Mouse (Mus musculus) liver, embryonic 16.5 days (tissue): ENCODE measurements at regions not wholly inside any gene's neighbourhood (a gene's known extent, or its start where the extent isn't known, plus 50 kb on each side); places are given as distances from the start of the nearest gene placed in this dataset.

Experiments used
- ATAC-seq: fragments of 200-750 bp; cut with Nextera tagmentation; 2 replicates; pipeline ENCODE4 v1.8.0; 2017; ENCODE audit warnings: low read depth, mild to moderate bottlenecking, moderate number of reproducible peaks, moderate library complexity
- H3K27ac ChIP-seq: fragments of 300-500 bp; sonication (generic); 2 replicates; pipeline ENCODE4 v1.5.1; 2014; ENCODE audit warnings: mild to moderate bottlenecking, low read length
- H3K27me3 ChIP-seq: fragments of 300-500 bp; sonication (generic); 2 replicates; pipeline ENCODE4 v1.6.1; 2014; ENCODE audit warnings: low read depth, low read length, mixed read lengths; ENCODE audit not compliant: control insufficient read depth, insufficient read depth
- H3K36me3 ChIP-seq: fragments of 300-500 bp; sonication (generic); 2 replicates; pipeline ENCODE4 v1.6.1; 2014; ENCODE audit warnings: mild to moderate bottlenecking; ENCODE audit not compliant: control insufficient read depth, insufficient read depth
- H3K4me1 ChIP-seq: fragments of 300-500 bp; sonication (generic); 2 replicates; pipeline ENCODE4 v1.6.1; 2014; ENCODE audit warnings: low read depth, low read length, mixed read lengths; ENCODE audit not compliant: control insufficient read depth
- H3K4me2 ChIP-seq: fragments of 300-500 bp; sonication (generic); 2 replicates; pipeline ENCODE4 v1.6.1; 2014; ENCODE audit warnings: low read depth, low read length, mixed read lengths
- H3K4me3 ChIP-seq: fragments of 300-500 bp; sonication (generic); 2 replicates; pipeline ENCODE4 v1.5.1; 2014; ENCODE audit warnings: low read depth, mild to moderate bottlenecking, low read length
- H3K9ac ChIP-seq: fragments of 300-500 bp; sonication (generic); 2 replicates; pipeline ENCODE4 v1.6.1; 2014; ENCODE audit warnings: low read depth, low read length
- H3K9me3 ChIP-seq: fragments of 300-500 bp; sonication (generic); replicated peaks from 2 replicates; pipeline ENCODE4 v1.6.1; 2016; ENCODE audit warnings: low read length; ENCODE audit not compliant: control insufficient read depth
- WGBS: fragments of 180-500 bp; shearing (Covaris S2); extraction: QIAGEN DNeasy Blood & Tissue Kit; methylation state at CpG from one replicate; pipeline ENCODE4 v1.1.7; 2014; ENCODE audit not compliant: insufficient replicate concordance; 5-methylcytosine and 5-hydroxymethylcytosine counted together

DNA sequence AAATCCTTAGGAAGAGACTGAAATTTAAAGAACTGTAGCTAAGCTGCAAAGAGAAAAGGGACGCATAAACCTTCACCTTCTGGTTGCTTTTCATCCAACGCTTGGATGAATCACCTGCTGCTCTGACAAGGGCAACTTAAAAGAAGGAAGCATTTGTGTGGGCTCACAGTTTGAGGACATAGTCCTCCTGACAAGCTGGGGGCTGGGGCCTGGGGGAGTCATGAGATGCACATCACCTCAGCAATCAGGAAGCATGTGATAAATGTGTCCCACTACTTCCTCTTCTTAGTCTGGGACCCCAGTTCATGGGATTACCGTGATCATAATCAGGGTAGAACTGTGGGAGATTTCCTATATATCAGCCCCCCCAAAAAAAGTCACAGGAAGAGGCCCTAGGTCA is 107.8 kb upstream of the F13a1 start:
- H3K27ac ChIP-seq, result no peak overlapping the region
- no peak for ATAC-seq
- H3K4me3 ChIP-seq, result no peak overlapping the region
- no peak overlapping the region for H3K4me2 ChIP-seq
- no peaks in the 10 kb centered on the region for H3K27me3 ChIP-seq
- H3K4me1 ChIP-seq, result no peaks in the 10 kb centered on the region
- no peaks in the 10 kb centered on the region for H3K36me3 ChIP-seq
- H3K9me3 ChIP-seq, result no peaks in the 10 kb centered on the region
- WGBS, result 42% methylated on average over 3 of the region's 3 CpGs
- no peak overlapping the region for H3K9ac ChIP-seq

DNA sequence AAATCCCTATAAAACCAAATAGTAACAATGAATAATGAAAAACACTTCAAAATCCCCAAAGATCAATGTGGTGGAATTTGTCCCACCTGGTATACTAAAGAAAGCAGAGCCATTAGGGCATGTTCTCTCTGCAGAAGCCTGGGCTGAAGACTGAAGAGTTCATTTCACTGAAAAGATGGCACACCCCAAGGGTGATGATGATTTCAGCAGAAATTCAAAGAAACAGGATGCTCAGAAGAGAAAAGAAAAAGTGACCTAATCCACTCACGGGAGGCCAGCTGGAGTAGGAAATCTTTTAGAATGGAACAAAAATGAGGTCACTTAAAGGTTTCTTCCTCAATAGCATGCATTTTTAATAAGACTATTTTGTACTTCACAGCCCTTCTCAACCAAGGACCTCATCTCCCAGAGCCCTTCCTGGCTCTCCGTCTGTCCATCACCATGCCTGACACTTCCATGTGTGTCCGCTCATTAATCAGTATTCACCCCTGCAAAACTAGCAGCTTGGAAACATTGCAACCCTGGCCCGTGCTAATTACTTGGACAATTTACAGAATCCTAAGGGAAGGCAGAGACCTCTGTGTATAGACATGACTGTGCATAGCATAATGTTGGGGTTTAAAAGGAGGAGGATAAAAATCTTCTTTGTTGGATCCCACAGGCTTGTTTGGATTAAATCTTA is 101.9 kb upstream of the F13a1 start:
- H3K27ac ChIP-seq, result no peak overlapping the region
- no peak overlapping the region for H3K4me2 ChIP-seq
- WGBS, result 68% methylated on average over 4 of the region's 4 CpGs
- no peak overlapping the region for H3K4me3 ChIP-seq
- no peaks in the 10 kb centered on the region for H3K4me1 ChIP-seq
- ATAC-seq, result no peak
- H3K9ac ChIP-seq, result no peak overlapping the region
- no peaks in the 10 kb centered on the region for H3K9me3 ChIP-seq
- H3K36me3 ChIP-seq, result no peaks in the 10 kb centered on the region
- H3K27me3 ChIP-seq, result no peaks in the 10 kb centered on the region

DNA sequence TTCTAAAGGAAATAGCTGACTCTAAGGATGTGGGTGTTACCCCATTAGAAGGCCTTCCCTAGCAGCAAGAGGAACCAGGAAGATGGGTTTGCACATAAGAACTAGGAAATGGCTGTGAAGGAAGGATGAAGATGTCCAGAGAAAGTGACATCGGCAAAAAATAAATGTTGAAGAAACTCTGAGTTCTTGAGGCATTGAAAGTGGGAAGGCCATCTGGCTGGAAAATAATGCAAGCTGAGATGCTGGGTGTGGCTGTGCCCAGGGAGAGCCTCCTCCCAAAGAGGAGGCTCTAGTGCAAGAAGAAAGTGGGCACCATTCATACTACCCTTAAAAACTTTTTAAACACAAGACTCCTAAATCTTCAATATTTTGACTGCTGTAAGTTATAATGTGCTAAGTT is 99.9 kb upstream of the F13a1 start:
- no peak overlapping the region for H3K4me3 ChIP-seq
- no peaks in the 10 kb centered on the region for H3K27me3 ChIP-seq
- no peak for ATAC-seq
- no peak overlapping the region for H3K27ac ChIP-seq
- no peaks in the 10 kb centered on the region for H3K9me3 ChIP-seq
- no peak overlapping the region for H3K9ac ChIP-seq
- 38% methylated on average over 1 of the region's 1 CpGs for WGBS
- H3K4me2 ChIP-seq, result no peak overlapping the region
- no peaks in the 10 kb centered on the region for H3K4me1 ChIP-seq
- H3K36me3 ChIP-seq, result no peaks in the 10 kb centered on the region

DNA sequence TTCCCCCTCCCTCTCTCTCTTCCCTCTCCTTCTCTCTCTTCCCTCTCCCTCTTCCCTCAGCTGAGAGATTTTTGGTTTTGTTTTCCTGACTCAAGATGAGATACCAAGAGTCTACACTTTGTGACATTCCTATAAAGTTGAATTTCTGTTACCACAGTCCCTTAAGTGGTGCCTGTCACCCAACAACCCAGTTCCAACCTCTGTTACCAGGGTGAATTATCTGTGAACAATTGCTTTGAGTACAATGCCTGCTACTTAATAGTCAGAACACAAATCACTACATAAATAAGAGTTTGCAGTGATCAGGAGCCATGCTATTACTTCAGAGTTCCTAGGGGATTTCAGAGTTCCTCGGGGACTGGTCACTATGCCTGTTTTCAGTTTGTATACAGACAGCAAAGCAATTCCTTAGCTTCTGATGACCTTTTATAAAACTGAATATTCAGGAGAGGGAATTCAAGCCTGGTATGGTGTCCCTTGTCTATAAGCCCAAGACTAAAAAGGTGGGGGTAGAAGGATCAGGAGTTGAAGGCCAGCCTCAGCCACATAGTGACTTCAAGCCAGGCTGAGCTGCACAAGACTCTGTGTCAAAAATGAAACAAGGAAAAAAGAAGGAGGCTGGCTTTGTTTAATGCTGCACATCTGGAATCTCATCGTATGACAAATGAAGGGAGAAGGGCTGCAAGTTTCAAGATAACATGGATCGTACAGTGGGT is 99.2 kb upstream of the F13a1 start:
- no peak for ATAC-seq
- Histone ChIP-seq H3K4me3 (no peak overlapping the region), H3K36me3 (no peaks in the 10 kb centered on the region), H3K4me2 (no peak overlapping the region), H3K9ac (no peak overlapping the region), H3K27ac (no peak overlapping the region), H3K4me1 (no peaks in the 10 kb centered on the region), H3K27me3 (no peaks in the 10 kb centered on the region), H3K9me3 (no peaks in the 10 kb centered on the region)
- WGBS, result 60% methylated on average over 3 of the region's 3 CpGs

DNA sequence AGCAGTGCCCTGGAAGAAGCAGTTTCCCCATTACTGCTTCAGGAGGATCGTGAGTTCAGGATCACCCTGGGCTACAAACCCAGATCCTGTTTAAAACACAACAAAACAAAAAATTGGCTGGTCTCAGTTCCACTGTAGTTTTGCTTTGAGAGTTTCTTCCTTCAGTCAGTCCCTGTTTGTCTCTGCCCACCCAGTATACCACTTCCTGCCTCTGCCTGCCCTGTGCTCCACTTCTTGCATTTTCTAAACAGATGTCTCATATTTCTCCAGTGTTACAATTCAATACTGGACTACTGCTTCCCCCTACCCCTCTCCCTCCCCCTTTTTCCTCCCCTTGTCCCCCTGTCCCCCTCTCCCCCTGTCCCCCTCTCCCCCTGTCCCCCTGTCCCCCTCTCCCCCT is 98.6 kb upstream of the F13a1 start:
- WGBS, result 46% methylated on average over 1 of the region's 1 CpGs
- H3K4me2 ChIP-seq, result no peak overlapping the region
- no peak overlapping the region for H3K27ac ChIP-seq
- H3K9ac ChIP-seq, result no peak overlapping the region
- no peaks in the 10 kb centered on the region for H3K27me3 ChIP-seq
- ATAC-seq, result no peak
- H3K36me3 ChIP-seq, result no peaks in the 10 kb centered on the region
- no peaks in the 10 kb centered on the region for H3K4me1 ChIP-seq
- H3K9me3 ChIP-seq, result no peaks in the 10 kb centered on the region
- no peak overlapping the region for H3K4me3 ChIP-seq

DNA sequence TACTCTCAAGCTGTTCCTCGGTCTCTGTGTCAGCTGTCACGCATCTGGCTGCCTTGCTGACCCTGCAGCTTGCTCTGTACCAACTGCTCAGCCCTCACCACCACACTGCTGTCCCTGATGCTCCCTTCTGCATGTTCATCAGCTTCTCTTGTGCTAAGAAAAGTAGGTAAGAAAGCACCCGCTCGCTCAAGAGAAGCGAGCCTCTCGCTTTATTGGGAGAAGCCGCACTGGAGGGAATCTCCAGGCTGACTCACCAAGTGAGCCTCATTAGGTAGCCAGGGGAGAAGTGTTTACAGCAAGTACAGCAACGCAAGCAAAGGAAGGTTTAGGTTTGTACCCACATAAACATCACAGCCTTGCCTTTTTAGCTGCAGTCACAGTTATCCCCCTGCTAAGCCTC is 97.7 kb upstream of the F13a1 start:
- no peaks in the 10 kb centered on the region for H3K4me1 ChIP-seq
- H3K4me3 ChIP-seq, result no peak overlapping the region
- no peaks in the 10 kb centered on the region for H3K9me3 ChIP-seq
- no peaks in the 10 kb centered on the region for H3K36me3 ChIP-seq
- H3K27ac ChIP-seq, result no peak overlapping the region
- 74% methylated on average over 8 of the region's 8 CpGs for WGBS
- H3K27me3 ChIP-seq, result no peaks in the 10 kb centered on the region
- H3K4me2 ChIP-seq, result no peak overlapping the region
- no peak overlapping the region for H3K9ac ChIP-seq
- ATAC-seq, result no peak

DNA sequence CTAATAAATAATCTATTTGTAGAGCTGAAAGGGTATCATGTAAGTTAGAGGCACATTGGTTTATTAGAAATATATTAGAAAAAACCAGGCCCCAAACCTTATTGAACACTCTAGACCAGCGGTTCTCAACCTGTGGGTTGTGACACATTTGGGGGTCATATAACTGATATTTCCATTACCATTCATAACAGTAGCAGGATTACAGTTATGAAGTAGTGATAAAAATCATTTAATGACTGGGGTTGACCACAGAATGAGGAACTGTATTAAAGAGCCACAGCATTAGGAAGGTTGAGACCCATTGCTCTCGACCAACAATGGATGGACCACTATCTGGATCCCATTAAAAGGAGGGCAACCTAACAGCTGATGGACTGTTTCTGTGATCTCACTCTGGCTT is 92.8 kb upstream of the F13a1 start:
- no peak overlapping the region for H3K9ac ChIP-seq
- WGBS, result 42% methylated on average over 2 of the region's 2 CpGs

DNA sequence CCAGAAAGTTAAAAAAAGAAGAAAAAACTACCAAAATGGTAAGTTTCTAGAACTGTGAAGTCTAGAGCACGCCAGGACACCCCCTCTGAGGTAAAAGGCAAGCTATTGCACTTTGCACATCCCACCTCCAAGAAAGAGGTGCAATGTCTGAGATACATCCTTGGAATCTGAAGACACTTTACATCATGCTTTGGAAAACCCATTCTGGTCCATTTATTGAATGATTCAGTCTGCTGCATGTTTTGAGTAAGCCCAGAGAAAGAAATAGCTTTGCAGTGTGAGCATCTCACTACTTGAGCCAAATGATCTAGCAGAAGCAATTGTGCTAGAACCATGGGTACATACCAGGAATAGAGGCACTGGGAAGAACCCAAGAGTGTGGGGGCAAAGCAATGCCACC is 85.1 kb upstream of the F13a1 start:
- Histone ChIP-seq H3K27me3 (no peaks in the 10 kb centered on the region), H3K4me2 (no peak overlapping the region), H3K27ac (no peak overlapping the region), H3K9ac (no peak overlapping the region), H3K4me3 (no peak overlapping the region), H3K36me3 (no peaks in the 10 kb centered on the region), H3K9me3 (no peaks in the 10 kb centered on the region), H3K4me1 (no peaks in the 10 kb centered on the region)
- no peak for ATAC-seq
- 52% methylated on average over 1 of the region's 1 CpGs for WGBS

More for the DNA sequence above, 92.8 kb upstream of the F13a1 start:
- H3K9me3 ChIP-seq, result no peaks in the 10 kb centered on the region
- no peaks in the 10 kb centered on the region for H3K36me3 ChIP-seq
- H3K4me3 ChIP-seq, result no peak overlapping the region
- H3K27me3 ChIP-seq, result no peaks in the 10 kb centered on the region
- no peaks in the 10 kb centered on the region for H3K4me1 ChIP-seq
- ATAC-seq, result no peak
- H3K4me2 ChIP-seq, result no peak overlapping the region
- no peak overlapping the region for H3K27ac ChIP-seq

DNA sequence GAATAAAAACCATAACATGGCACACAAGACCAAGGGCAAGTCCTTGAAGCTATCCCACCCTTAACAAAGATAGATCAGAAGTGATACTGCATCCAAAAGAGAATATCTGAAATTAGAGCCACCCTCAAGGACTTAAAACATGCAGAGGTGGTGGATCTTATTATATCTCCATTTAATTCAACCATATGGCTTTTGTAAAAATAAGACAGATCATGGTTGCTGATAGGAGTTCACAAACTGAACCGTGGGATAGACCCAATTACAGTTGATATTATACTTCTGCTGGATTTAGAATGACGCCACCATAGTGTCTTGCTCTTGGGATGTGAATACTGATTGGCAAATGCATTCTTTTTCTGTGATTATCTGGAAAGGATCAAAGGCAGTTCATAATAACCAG is 84.5 kb upstream of the F13a1 start:
- Histone ChIP-seq H3K36me3 (no peaks in the 10 kb centered on the region), H3K9ac (no peak overlapping the region), H3K4me3 (no peak overlapping the region), H3K4me2 (no peak overlapping the region), H3K27me3 (no peaks in the 10 kb centered on the region), H3K27ac (no peak overlapping the region), H3K4me1 (no peaks in the 10 kb centered on the region), H3K9me3 (no peaks in the 10 kb centered on the region)
- 50% methylated on average over 2 of the region's 2 CpGs for WGBS
- ATAC-seq, result no peak
